Mouse (Mus musculus) forebrain, embryonic 10.5 days (tissue): ENCODE data around the gene Dpp6. TPM values are rescaled to one million over a fixed set of nuclear protein-coding genes. Genes with fewer than 3 reads are reported as not detected.

ENCODE experiments used
- DNase-seq: peaks from one replicate; pipeline ENCODE4 v3.0.0-alpha.2; 2017; ENCODE audit warnings: low spot score; ENCODE audit errors: extremely low spot score
- H3K27ac ChIP-seq: fragments of 300-500 bp; sonication (generic); 2 replicates; pipeline ENCODE4 v1.5.1; 2016; ENCODE audit warnings: mild to moderate bottlenecking
- H3K27me3 ChIP-seq: fragments of 300-500 bp; sonication (generic); 2 replicates; pipeline ENCODE4 v1.6.1; 2016; ENCODE audit warnings: mild to moderate bottlenecking; ENCODE audit not compliant: poor library complexity, severe bottlenecking
- H3K36me3 ChIP-seq: fragments of 300-500 bp; sonication (generic); replicated peaks from 2 replicates; pipeline ENCODE4 v1.6.1; 2016; ENCODE audit warnings: mild to moderate bottlenecking, moderate library complexity
- H3K4me1 ChIP-seq: fragments of 300-500 bp; sonication (generic); 2 replicates; pipeline ENCODE4 v1.6.1; 2016
- H3K4me3 ChIP-seq: fragments of 300-500 bp; sonication (generic); 2 replicates; pipeline ENCODE4 v1.5.1; 2016; ENCODE audit warnings: mild to moderate bottlenecking, moderate library complexity
- H3K9me3 ChIP-seq: fragments of 300-500 bp; sonication (generic); 2 replicates; pipeline ENCODE4 v1.6.1; 2016; ENCODE audit warnings: mild to moderate bottlenecking, moderate library complexity
- WGBS: fragments of 180-500 bp; shearing (Covaris S2); methylation state at CpG from one replicate; pipeline ENCODE4 v1.1.7; 2016; 5-methylcytosine and 5-hydroxymethylcytosine counted together
- polyA plus RNA-seq: library from polyadenylated mRNA; unstranded; fragments of >200 nt; fragmentation: Nextera tagmentation; extraction: Ambion mirVana; gene quantifications from 2 replicates; pipeline ENCODE4 v1.2.1, GENCODE M21; 2016

Dpp6 gene
- polyA plus RNA-seq, 1 experiment from 2014 or later, result 2.9 TPM

DNA sequence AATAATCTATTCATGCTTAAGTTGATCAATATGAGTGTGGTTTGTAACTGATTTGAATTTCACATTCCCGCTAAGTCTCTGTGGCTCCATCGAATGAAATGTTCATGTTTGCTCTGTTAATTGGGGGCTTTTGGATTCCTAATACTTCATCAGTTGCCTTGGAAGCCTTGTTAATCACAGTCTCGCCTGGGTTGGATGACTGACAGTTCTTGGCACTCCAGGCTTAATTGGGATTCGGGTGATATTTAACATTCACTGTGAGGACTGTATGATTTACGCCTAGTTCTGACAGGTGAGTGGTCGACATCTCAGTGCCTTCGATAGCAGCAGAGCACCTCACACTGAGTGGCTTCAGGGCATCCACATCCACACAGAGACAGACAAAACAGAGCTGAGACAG, 90.1 kb downstream of the Dpp6 start:
- H3K4me3 ChIP-seq, result no peak overlapping the region
- H3K36me3 ChIP-seq, result no peaks in the 10 kb centered on the region

DNA sequence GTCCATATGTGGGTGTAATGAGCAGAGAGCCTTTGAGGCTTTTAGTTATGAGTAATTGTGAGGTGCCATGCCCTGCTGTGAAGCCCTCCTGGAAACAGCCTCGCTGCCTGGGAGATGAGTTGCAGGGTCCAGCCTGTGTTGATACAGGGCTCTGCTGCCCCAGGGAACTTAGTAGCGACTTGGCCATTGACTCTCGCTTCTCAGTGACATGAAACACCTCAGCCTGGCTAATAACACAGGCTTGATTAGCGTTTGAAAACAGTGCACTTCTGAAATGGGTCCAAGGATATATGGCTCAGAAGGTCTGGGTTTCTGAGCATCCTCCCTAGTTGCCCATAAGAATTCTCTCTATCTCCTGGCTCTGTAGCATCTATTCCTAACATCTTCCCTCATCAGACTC, 91.6 kb downstream of the Dpp6 start:
- no peaks in the 10 kb centered on the region for H3K9me3 ChIP-seq
- 77% methylated on average over 4 of the region's 4 CpGs for WGBS
- peaks cover 10% of the 10 kb centered on the region for H3K27me3 ChIP-seq
- no peak for DNase-seq
- H3K27ac ChIP-seq, result no peak overlapping the region
- no peak overlapping the region for H3K4me3 ChIP-seq
- H3K4me1 ChIP-seq, result peaks cover 23% of the 10 kb centered on the region
- no peaks in the 10 kb centered on the region for H3K36me3 ChIP-seq

More for the DNA sequence above, 90.1 kb downstream of the Dpp6 start:
- no peaks in the 10 kb centered on the region for H3K9me3 ChIP-seq
- no peak overlapping the region for H3K27ac ChIP-seq
- no peak for DNase-seq
- H3K4me1 ChIP-seq, result peaks cover 23% of the 10 kb centered on the region
- H3K27me3 ChIP-seq, result peaks cover 10% of the 10 kb centered on the region
- 89% methylated on average over 7 of the region's 7 CpGs for WGBS

DNA sequence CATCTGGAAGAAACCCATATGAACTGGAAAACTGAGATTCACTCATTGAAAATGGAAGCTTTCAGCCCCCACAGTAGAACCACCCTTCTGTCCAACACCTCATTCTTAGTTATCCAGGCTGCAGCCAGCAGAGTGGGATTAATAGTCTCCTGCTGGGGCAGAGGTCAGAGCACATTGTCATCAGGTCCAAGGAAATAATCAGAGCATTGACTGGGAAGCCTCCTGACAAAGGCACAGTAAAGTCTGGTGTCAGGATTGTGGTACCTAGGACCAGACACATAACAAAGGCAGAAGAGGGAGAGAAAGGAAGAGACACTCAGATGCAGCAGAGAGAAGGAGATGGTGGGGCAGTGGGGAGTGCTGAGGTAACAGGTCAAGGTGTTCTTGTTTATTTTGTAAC, 93.3 kb downstream of the Dpp6 start:
- no peak overlapping the region for H3K27ac ChIP-seq
- peaks cover 8% of the 10 kb centered on the region for H3K27me3 ChIP-seq
- H3K4me1 ChIP-seq, result peaks cover 6% of the 10 kb centered on the region
- DNase-seq, result no peak
- no peaks in the 10 kb centered on the region for H3K9me3 ChIP-seq
- H3K36me3 ChIP-seq, result no peaks in the 10 kb centered on the region
- H3K4me3 ChIP-seq, result no peak overlapping the region

DNA sequence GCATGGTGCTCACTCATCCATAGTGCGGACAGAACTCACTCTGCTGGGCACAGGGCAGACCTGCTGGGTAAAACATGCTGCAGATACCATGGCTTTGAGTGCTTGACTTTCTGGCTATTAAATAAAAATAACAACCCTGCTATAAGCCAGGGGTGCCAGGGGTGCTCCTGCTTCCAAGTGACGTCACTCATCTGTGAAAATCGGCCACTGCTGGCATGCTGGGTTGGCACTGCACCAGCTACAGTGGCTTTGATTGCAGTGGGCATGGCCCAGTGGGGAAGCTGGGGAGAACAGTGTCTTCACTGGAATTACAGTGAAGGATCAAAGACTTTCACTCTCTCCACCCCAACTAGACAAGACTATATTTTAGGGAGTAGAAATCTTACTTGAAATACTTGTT, 95.0 kb downstream of the Dpp6 start:
- Histone ChIP-seq H3K27ac (no peak overlapping the region), H3K27me3 (no peaks in the 10 kb centered on the region), H3K4me1 (peaks cover 5% of the 10 kb centered on the region; the same call in 1 of the 2 replicates), H3K36me3 (no peaks in the 10 kb centered on the region), H3K4me3 (no peak overlapping the region), H3K9me3 (no peaks in the 10 kb centered on the region)
- DNase-seq, result no peak
- 87% methylated on average over 3 of the region's 3 CpGs for WGBS

DNA sequence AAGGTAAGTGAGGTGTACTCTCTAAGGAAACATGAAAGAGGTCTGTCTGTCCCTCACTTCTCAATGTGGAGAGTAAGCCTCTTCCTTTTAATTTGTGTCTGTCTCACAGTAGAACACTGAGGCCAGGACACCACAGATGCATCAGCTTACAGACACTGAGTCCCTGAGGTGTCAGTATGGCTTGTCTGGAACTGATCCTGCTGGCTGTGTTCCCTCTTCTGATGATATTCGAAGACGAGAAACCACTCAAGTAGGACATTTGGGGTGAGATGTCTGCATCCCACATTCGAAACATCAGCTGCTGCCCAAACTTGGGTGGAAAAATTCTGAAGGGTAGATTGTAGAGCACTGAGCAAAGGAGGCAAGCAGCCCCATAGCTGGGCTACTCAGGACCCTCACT, 101.8 kb downstream of the Dpp6 start:
- WGBS, result 96% methylated on average over 3 of the region's 3 CpGs

DNA sequence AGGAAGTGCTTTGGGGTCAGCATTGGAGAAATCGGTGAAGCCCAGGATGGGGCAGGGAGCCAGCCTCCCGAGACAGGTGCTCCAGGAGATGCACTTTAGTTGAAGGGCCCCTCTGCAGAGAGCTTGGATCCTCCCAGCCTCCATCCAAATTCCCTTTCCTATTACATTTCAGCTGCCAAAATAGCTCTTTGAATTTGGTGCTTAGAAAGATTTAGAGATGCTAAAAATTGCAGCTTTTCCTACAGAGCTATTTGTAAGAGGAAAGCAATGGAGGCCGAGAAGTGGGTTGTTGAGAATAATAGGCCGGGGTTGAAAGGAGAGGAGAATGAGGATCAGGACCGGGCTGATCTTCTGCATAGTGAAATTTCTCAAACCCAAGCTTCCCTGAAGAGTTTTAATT, 107.5 kb downstream of the Dpp6 start:
- Histone ChIP-seq H3K9me3 (no peaks in the 10 kb centered on the region), H3K27me3 (no peaks in the 10 kb centered on the region), H3K4me3 (no peak overlapping the region), H3K27ac (no peak overlapping the region), H3K4me1 (no peaks in the 10 kb centered on the region), H3K36me3 (no peaks in the 10 kb centered on the region)
- 89% methylated on average over 5 of the region's 5 CpGs for whole genome bisulfite sequencing
- DNase-seq, result no peak

More for the DNA sequence above, 101.8 kb downstream of the Dpp6 start:
- Histone ChIP-seq H3K36me3 (no peaks in the 10 kb centered on the region), H3K9me3 (no peaks in the 10 kb centered on the region), H3K4me3 (no peak overlapping the region), H3K27ac (no peak overlapping the region), H3K27me3 (no peaks in the 10 kb centered on the region), H3K4me1 (no peaks in the 10 kb centered on the region)
- DNase-seq, result no peak

DNA sequence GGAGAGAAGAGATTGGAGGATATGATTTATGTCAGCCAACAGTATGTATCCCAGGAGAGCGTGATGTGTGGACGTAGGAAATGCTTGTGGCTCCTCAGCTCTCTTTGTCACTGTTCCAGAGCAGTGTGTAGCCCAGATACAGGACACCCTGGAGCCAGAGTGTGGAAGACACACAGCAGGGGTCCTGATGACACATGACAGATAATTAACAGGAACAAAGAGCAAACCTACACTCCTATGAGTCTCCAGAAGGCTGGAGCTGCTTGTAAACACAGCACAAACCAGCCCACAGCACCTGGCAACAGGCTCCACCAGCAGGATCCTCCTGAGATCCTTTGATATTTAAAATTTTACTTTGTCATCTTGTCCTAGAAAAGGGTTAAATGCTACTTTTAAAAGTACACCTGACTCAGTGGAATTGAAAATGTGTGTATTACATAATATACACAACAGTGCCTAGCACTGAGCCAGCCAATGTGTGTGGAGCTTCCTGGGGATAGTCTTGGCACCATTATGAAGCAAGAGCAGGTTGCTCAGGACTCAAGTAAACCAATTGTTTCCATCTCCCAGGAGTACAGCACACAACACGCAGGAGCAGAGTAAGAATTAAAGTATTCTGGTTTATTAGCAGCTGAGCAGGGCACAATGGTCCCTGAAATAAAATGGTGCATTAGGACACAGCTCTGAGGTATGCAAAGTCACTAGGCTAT, 115.6 kb downstream of the Dpp6 start:
- Histone ChIP-seq H3K36me3 (no peaks in the 10 kb centered on the region), H3K27ac (no peak overlapping the region), H3K9me3 (no peaks in the 10 kb centered on the region), H3K27me3 (no peaks in the 10 kb centered on the region), H3K4me3 (no peak overlapping the region), H3K4me1 (no peaks in the 10 kb centered on the region)
- no peak for DNase-seq
- 74% methylated on average over 3 of the region's 3 CpGs for WGBS

DNA sequence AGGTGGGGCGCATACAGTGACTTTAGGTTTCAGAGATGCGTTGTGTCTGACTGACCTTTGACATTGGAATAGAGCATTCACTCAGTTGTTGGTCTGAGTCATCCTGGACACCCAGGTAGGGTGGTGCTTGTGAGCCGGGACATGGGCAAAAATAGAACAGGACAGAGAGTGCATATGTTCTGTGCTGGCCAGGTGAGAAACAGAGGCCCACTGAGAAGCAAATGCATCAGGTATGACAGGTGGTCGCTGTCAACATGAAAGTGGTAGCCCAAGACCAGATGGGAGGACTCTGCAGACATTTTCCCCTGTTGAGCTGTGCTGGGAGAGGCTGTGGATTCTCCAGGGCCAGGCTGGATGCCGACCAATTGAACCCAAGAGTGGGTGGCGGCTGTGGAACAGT, 117.9 kb downstream of the Dpp6 start:
- no peaks in the 10 kb centered on the region for H3K4me1 ChIP-seq
- no peak overlapping the region for H3K27ac ChIP-seq
- H3K27me3 ChIP-seq, result no peaks in the 10 kb centered on the region
- no peak overlapping the region for H3K4me3 ChIP-seq
- H3K36me3 ChIP-seq, result no peaks in the 10 kb centered on the region
- H3K9me3 ChIP-seq, result no peaks in the 10 kb centered on the region
- 89% methylated on average over 6 of the region's 6 CpGs for WGBS
- DNase-seq, result no peak

DNA sequence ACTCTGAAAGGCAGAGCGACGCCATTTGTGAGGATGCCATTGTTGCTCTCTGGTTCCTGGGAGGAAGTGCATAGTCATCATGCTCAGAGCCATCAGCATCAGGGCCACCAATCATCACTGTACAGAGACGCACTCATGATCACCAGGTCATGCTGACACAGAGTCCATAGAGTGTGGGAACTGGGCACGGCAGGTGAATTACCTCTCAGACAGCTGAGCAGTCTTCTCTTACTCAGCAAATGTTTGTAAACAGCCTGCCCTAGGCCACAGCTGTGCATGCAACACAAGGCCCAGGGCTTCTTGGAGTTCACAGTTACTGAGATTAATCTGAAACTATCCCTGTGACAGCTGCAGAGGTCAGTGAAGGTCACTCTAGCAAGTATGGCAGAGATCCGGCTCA, 124.5 kb downstream of the Dpp6 start:
- H3K4me3 ChIP-seq, result no peak overlapping the region
- no peak for DNase-seq
- H3K4me1 ChIP-seq, result no peaks in the 10 kb centered on the region
- whole genome bisulfite sequencing, result 87% methylated on average over 5 of the region's 5 CpGs
- H3K27me3 ChIP-seq, result no peaks in the 10 kb centered on the region
- no peaks in the 10 kb centered on the region for H3K36me3 ChIP-seq
- no peak overlapping the region for H3K27ac ChIP-seq
- H3K9me3 ChIP-seq, result no peaks in the 10 kb centered on the region

DNA sequence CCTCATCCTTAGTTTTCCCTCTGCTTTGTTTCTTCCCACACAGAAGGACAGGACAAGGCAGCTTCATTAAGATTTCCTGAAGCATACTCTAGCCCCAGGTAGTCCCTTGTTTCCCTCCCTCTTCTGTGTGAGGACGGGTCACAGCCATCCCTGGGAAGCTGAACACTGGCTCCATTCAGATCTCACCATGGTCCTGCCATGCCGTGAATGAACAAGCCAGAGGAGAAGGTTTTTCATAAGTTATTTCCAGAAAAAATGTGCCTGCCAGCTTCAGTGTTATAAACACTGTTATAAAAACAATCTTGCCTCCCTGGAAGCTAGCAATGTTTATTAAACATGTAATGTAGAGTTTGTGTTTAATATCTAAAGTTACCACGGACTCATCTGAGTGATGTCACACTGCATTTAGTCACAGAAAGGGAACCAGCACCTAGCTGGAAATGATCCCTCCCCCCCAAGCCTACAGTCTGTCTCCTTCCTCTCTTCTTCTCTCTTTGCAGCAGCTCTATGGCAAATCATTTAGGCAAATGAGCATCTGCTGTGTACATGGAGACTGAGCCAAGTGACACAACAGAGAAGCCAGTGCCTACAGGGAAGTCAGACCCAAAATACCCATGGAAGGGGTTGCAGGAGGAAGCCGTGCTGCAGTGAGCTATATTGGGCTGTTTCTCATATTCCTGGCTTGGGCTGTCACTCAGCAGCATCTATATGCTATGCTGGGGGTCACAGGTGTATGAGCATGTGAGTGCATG, 128.3 kb downstream of the Dpp6 start:
- DNase-seq, result no peak

DNA sequence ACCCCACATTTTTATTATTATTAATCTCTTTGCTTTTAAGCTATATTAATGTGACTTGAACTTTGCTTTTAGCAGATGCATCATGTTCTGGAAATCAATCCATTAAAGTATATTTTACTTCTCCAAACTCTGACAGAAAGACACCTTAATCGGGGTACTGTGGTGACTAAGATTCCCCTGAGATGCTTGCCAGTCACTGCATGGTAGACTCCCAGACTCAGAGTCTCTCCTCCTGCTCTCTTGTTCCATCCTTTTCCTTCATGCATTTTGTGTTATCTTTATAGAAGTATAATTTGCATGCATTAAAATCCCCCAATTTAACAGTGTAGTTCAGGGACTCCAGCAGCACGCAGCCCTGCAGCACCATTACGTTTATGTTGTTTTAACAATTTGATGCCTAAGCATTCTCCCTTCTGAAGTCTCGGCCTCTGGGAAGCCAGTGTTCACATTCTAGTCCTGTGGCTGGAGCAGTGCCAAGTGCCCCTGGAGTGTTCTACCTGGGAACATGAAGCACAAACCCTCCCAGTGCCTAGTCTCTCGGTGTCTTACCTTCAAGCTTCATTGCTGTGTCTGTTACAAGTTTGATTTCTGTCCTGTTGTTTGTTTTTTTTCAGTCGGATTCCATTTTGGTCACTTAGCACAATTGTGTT, 153.1 kb downstream of the Dpp6 start:
- WGBS, result 82% methylated on average over 6 of the region's 6 CpGs
- no peak overlapping the region for H3K27ac ChIP-seq
- H3K4me1 ChIP-seq, result peaks cover 10% of the 10 kb centered on the region
- DNase-seq, result no peak
- no peaks in the 10 kb centered on the region for H3K9me3 ChIP-seq
- no peaks in the 10 kb centered on the region for H3K27me3 ChIP-seq
- no peak overlapping the region for H3K4me3 ChIP-seq
- H3K36me3 ChIP-seq, result no peaks in the 10 kb centered on the region

More for the DNA sequence above, 128.3 kb downstream of the Dpp6 start:
- Histone ChIP-seq H3K36me3 (no peaks in the 10 kb centered on the region), H3K27me3 (no peaks in the 10 kb centered on the region), H3K4me3 (no peak overlapping the region), H3K27ac (no peak overlapping the region), H3K9me3 (no peaks in the 10 kb centered on the region), H3K4me1 (no peaks in the 10 kb centered on the region)
- 70% methylated on average over 4 of the region's 4 CpGs for WGBS

DNA sequence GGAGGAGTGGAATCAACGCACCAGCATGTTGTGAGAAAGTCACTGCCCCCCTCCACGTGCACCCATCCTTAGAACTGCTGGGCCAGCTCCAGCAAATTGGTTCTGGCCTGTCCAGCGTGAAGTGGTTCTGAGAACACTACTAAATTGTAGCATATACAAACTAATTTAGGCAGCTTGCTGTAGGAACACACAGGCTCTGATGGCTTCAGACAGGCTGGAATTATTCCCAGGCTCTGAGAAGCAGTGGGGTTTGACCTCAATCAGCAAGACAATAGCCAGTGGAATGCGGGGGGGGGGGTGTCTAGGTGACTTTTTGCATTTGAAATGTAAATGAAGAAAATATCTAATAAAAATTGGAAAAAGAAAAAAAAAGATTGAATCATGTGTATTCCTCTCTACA, 156.2 kb downstream of the Dpp6 start:
- Histone ChIP-seq H3K4me1 (peaks cover 10% of the 10 kb centered on the region), H3K4me3 (no peak overlapping the region), H3K27ac (no peak overlapping the region), H3K27me3 (no peaks in the 10 kb centered on the region), H3K9me3 (no peaks in the 10 kb centered on the region), H3K36me3 (no peaks in the 10 kb centered on the region)
- WGBS, result 34% methylated on average over 4 of the region's 4 CpGs
- no peak for DNase-seq

DNA sequence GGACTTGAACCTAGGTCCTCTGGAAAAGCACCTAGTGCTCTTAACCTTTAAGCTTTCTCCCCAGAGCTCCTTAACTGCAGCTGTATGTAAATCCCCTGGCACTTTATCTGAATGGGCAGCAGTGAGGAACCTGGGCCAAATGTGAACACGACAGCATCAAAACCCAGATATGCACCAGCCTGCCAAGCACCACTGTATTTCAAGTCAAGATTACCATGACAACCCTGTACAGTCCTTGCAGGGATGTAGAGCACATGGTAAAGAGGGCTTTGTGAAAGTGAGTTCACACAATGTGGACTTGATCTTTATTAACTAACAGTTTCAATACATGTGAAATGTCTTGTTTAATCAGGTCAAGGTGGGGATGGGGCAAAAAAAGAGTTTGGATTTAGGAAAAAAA, 162.3 kb downstream of the Dpp6 start:
- Histone ChIP-seq H3K27ac (no peak overlapping the region), H3K4me1 (no peaks in the 10 kb centered on the region), H3K9me3 (no peaks in the 10 kb centered on the region), H3K4me3 (no peak overlapping the region), H3K27me3 (no peaks in the 10 kb centered on the region), H3K36me3 (no peaks in the 10 kb centered on the region)
- no peak for DNase-seq
- WGBS, result 79% methylated on average over 1 of the region's 1 CpGs
